Mouse (Mus musculus) yolk sac, embryonic 10.5 days (tissue): ENCODE data around the gene Myod1.
A peak's percentile ranks its signal among the peaks of the same experiment; 100 is the strongest.

Experiments
- DNase-seq: peaks from one replicate; pipeline ENCODE4 v3.0.0-alpha.2; 2017; ENCODE audit warnings: low spot score

The Myod1 gene

DNA sequence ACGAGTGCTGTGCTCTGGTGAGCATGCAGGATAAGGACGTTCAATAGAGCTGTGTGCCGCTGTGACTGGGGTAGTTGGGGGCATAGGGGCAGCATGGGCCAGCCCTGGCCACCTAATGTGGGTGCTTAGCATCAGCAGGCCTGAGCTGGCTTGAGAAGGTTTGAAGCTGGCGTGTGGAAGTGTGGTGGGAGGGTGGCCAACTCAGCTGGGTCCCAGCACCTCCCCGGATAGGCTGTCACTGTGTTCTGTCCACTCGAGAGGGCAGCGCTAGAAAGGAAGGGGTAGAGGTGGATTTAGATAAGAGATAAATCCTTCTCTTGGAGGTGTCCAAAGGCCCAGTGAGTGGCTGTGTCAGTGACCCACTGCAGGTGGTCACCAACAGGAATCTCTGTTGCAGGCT is 41.2 kb downstream of the Myod1 start:
- DNase-seq = no peak

DNA sequence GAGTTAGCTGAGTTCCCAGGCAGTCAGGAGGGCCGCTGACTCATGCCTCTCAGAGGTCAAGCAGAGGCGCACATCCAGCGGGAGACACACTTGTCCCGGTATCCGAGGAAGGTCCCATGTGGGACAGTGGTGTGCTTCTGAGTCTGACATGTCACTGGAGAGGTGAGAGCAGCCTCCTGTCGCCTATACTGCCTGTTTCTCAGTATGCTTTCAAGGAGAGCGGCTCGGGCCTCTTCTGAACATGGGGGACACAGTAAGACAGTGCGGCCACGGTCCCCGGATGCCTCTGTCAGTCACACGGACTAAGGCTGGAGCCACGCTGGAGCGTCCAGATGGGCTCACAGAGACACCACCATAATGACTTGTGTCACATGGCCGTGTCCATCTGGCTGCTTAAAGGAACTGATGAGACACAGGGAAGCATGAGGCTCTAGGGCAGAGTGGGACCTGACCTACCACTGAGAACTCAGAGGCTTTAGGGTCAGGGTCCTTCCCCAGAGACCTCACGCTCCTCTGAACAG is 41.9 kb downstream of the Myod1 start:
- DNase-seq = no peak

DNA sequence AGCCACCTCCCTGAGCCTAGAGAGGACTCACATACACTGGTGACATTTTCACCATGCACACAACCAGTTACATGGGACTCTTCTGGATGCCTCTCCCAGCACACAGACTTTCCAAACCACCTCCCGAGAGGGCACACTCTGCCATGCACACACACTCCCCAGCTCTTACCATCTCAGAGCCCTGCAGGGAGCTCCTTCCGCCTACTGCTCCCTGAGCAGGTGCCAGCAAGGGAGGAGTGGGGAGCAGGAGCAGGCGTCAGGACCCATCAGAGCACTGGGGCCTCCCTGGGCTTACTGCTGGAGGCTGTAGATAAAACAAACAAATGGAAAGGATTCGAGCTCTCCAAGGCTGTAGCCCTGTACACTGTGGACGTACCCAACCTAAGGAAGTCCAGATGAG is 45.3 kb downstream of the Myod1 start:
- DNase-seq = no peak

DNA sequence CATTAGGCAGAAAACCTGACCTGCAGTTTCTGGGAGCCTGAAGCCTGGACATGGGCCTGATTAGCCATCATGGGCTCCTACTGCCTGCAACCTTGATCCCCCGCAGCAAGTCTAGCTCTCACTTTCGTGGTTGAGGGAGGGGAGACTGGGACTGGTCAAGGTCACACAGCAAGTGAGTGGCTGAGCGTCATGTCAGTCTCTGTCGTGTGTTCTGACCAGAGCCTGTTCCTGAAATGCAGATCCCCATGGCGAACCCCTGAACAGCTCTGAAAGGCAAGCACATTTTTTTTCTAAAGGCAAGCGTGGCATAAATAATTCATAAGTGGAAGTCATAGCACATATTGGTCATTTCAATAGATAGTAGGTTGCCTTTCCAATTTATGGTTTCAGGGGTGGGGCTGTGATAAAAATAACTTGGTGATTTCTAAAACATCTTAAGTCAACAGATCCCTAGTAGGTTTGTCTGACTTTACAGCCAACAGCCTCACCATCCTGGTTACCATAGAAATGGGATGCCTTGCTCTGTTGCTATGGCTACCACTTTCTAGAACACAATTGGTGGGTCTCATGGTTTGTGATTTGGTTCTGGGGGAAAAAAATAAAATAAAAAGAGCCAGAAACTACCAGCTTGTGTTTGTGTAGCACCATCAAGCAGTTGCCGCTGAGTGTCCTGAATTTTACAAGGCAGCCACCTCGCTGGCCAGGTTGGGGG is 45.9 kb downstream of the Myod1 start:
- no peak for DNase-seq

DNA sequence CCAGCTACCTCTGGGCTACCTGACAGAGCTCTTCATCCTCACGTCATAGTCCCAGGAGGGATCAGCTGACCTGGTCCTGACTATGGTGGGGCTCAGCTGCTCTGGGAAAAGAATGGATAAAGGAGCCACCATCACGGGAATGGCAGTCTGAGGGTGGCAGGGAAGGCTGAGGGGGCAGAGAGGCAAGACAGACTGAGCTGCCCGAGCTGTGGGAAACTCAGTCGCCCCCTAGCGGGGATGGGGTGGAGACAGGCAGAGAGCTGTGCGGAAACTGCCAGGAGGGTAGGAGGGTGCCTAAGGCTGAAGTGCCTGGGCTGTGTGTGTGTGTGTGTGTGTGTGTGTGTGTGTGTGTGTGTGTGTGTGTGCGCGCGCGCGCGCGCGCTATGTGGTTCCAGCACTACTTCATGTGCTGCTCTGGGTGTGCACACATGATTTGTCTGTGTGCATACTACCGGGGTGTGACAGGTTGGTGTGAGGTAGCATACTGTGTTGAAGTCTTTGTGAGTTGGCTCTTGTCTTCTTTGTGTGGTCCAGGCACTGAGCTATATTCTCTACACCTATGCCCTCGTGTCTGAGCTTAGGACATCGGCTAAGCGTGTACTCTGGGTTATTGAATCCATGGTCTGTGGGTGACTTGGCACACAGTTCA is 46.6 kb downstream of the Myod1 start:
- peak; percentile 1 for DNase-seq

DNA sequence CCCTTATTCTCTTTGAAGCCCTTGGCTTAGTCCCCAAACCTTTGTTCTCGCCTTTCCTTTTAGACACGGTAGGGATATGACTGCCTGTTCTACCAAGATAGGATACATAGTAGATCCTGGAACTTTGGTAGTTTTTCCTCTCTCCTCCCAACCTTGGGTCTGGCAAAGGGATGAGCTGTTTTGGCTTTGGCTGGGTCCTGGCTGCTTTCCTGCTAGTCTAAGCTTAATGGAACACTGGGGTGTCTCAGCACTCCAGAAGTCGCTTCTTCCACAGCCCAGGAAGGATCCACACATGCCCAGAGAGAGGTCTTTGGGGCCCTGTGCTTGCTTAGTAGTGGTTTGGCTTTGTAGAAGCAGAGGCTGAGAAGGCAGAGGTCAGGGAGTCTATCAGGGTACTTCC is 47.7 kb downstream of the Myod1 start:
- DNase-seq = no peak

DNA sequence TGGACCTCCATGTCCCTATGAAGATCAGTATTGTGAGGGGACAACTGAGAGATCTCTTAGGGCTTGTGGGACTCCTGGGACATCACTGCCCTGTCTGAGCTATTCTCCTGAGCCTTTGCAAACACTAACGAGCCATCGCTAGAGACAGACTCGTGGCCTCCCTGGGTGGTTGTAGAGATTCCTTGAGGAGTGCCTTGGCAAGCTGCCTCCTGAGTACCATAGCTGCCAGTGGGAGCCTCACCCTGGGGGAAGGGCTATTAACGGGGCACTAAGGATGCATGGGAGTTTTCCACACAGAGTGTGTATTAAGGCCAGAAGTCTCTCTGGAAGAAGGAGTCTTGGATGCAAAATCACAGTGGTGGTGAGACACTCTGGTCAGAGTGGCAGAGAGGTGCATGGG is 48.7 kb downstream of the Myod1 start:
- DNase-seq = no peak
